Mouse (Mus musculus) heart, postnatal 0 days (tissue): ENCODE measurements around the gene Pank4. TPM values are rescaled to one million over a fixed set of nuclear protein-coding genes. Genes with fewer than 3 reads are reported as not detected.

Experiments used
- ATAC-seq: fragments of 200-750 bp; cut with Nextera tagmentation; 2 replicates; pipeline ENCODE4 v1.8.0; 2017; ENCODE audit warnings: low read depth, moderate number of reproducible peaks, moderate library complexity; ENCODE audit not compliant: insufficient read depth
- DNase-seq: peaks from one replicate; pipeline ENCODE4 v3.0.0-alpha.2; 2016; ENCODE audit warnings: low spot score
- H3K27ac ChIP-seq: fragments of 300-500 bp; sonication (generic); 2 replicates; pipeline ENCODE4 v1.5.1; 2014; ENCODE audit warnings: low read depth, mild to moderate bottlenecking
- H3K27me3 ChIP-seq: fragments of 300-500 bp; sonication (generic); 2 replicates; pipeline ENCODE4 v1.6.1; 2014; ENCODE audit warnings: low read length, mixed read lengths; ENCODE audit not compliant: control insufficient read depth, insufficient read depth
- H3K36me3 ChIP-seq: fragments of 300-500 bp; sonication (generic); replicated peaks from 2 replicates; pipeline ENCODE4 v1.6.1; 2014; ENCODE audit warnings: low read length, mixed read lengths; ENCODE audit not compliant: control insufficient read depth, insufficient read depth
- H3K4me1 ChIP-seq: fragments of 300-500 bp; sonication (generic); 2 replicates; pipeline ENCODE4 v1.6.1; 2014; ENCODE audit warnings: antibody characterized with exemption; ENCODE audit not compliant: control insufficient read depth, insufficient read depth
- H3K4me2 ChIP-seq: fragments of 300-500 bp; sonication (generic); 2 replicates; pipeline ENCODE4 v1.6.1; 2014; ENCODE audit warnings: low read depth, mild to moderate bottlenecking, low read length, moderate library complexity
- H3K4me3 ChIP-seq: fragments of 300-500 bp; sonication (generic); 2 replicates; pipeline ENCODE4 v1.5.1; 2014; ENCODE audit warnings: low read depth, low read length
- H3K9ac ChIP-seq: fragments of 300-500 bp; sonication (generic); replicated peaks from 2 replicates; pipeline ENCODE4 v1.6.1; 2014; ENCODE audit warnings: low read depth, low read length, mixed read lengths
- H3K9me3 ChIP-seq: fragments of 300-500 bp; sonication (generic); replicated peaks from 2 replicates; pipeline ENCODE4 v1.6.1; 2016; ENCODE audit warnings: low read length; ENCODE audit not compliant: control insufficient read depth
- CTCF ChIP-seq: IDR thresholded peaks from 2 replicates; pipeline ENCODE4 v1.5.1; 2016; ENCODE audit warnings: antibody characterized with exemption, control low read depth, low read depth
- EP300 ChIP-seq: IDR thresholded peaks from 2 replicates; pipeline ENCODE4 v1.6.1; 2016; ENCODE audit warnings: antibody characterized with exemption, low read depth
- WGBS: fragments of 180-500 bp; shearing (Covaris S2); extraction: QIAGEN DNeasy Blood & Tissue Kit; methylation state at CpG from one replicate; pipeline ENCODE4 v1.1.7; 2014; 5-methylcytosine and 5-hydroxymethylcytosine counted together
- polyA plus RNA-seq: library from polyadenylated mRNA; unstranded; fragments of >200 nt; fragmentation: Nextera tagmentation; extraction: Ambion mirVana; gene quantifications from 2 replicates; pipeline ENCODE4 v1.2.1, GENCODE M21; 2015
- total RNA-seq: library from RNA; depleted of rRNA; stranded (reverse); fragments of >200 nt; gene quantifications from 2 replicates; pipeline ENCODE4 v1.2.3, GENCODE M21; 2014; ENCODE audit warnings: low replicate concordance

The Pank4 gene
- total and polyA plus RNA-seq, 2 experiments from 2014 or later = 27.4 to 62.0 TPM

- Histone ChIP-seq H3K9ac (no peak overlapping the region), H3K4me3 (no peak overlapping the region), H3K36me3 (no peaks in the 10 kb centered on the region), H3K9me3 (no peaks in the 10 kb centered on the region), H3K27me3 (peaks cover 19% of the 10 kb centered on the region), H3K27ac (no peak overlapping the region), H3K4me2 (no peak overlapping the region), H3K4me1 (no peaks in the 10 kb centered on the region)
- TF ChIP-seq CTCF (no peak), EP300 (no peak)
- DNase-seq (peak; percentile 21), ATAC-seq (peak; percentile 16; the same call in 1 of the 2 replicates)
- 5% methylated on average over 15 of the region's 15 CpGs for WGBS
These were observed 54.8 kb downstream of the Pank4 start for GRCm38 (mm10) chr4:155018601-155019335.

- Histone ChIP-seq H3K36me3 (no peaks in the 10 kb centered on the region), H3K27me3 (peaks cover 19% of the 10 kb centered on the region), H3K27ac (no peak overlapping the region), H3K4me2 (no peak overlapping the region), H3K4me1 (no peaks in the 10 kb centered on the region), H3K4me3 (no peak overlapping the region), H3K9me3 (no peaks in the 10 kb centered on the region), H3K9ac (no peak overlapping the region)
- no peak for DNase-seq
- under 1% methylated on average over 10 of the region's 10 CpGs for WGBS
- TF ChIP-seq EP300 (no peak), CTCF (no peak)
- ATAC-seq = no peak
These were observed 55.5 kb downstream of the Pank4 start for GRCm38 (mm10) chr4:155019336-155019847.

GRCm38 (mm10) chr4:155020141-155020540 is 56.2 kb downstream of the Pank4 start:
- ATAC-seq (no peak), DNase-seq (no peak)
- H3K27me3 ChIP-seq = peaks cover 19% of the 10 kb centered on the region
- H3K4me3 ChIP-seq = no peak overlapping the region
- no peak overlapping the region for H3K27ac ChIP-seq
- H3K9me3 ChIP-seq = no peaks in the 10 kb centered on the region
- H3K4me1 ChIP-seq = no peaks in the 10 kb centered on the region
- TF ChIP-seq CTCF = no peak
- TF ChIP-seq EP300 = no peak
- no peak overlapping the region for H3K9ac ChIP-seq
- H3K36me3 ChIP-seq = no peaks in the 10 kb centered on the region
- no peak overlapping the region for H3K4me2 ChIP-seq
- WGBS = 36% methylated on average over 1 of the region's 1 CpGs

- Histone ChIP-seq H3K4me3 (no peak overlapping the region), H3K27ac (no peak overlapping the region), H3K9ac (no peak overlapping the region), H3K36me3 (no peaks in the 10 kb centered on the region), H3K27me3 (peaks cover 19% of the 10 kb centered on the region), H3K4me2 (no peak overlapping the region), H3K9me3 (no peaks in the 10 kb centered on the region), H3K4me1 (no peaks in the 10 kb centered on the region)
- 76% methylated on average over 9 of the region's 9 CpGs for WGBS
- DNase-seq (no peak), ATAC-seq (no peak)
- TF ChIP-seq EP300 = no peak
- TF ChIP-seq CTCF = no peak
These were observed 56.9 kb downstream of the Pank4 start for GRCm38 (mm10) chr4:155020813-155021212.

- 46% methylated on average over 7 of the region's 7 CpGs for WGBS
- no peak overlapping the region for H3K9ac ChIP-seq
- H3K4me1 ChIP-seq = no peaks in the 10 kb centered on the region
- 0 out of 2 replicates have a peak, but pooled peaks cover 3% of the 10 kb centered on the region for H3K9me3 ChIP-seq
- peaks cover 18% of the 10 kb centered on the region for H3K27me3 ChIP-seq
- no peak overlapping the region for H3K27ac ChIP-seq
- DNase-seq (no peak), ATAC-seq (no peak)
- H3K36me3 ChIP-seq = no peaks in the 10 kb centered on the region
- H3K4me3 ChIP-seq = no peak overlapping the region
- TF ChIP-seq CTCF (no peak), EP300 (no peak)
- no peak overlapping the region for H3K4me2 ChIP-seq
These were observed 58.4 kb downstream of the Pank4 start for GRCm38 (mm10) chr4:155022228-155022855.
